Mouse (Mus musculus): ENCODE measurements around the gene Cyp2c66. TPM values are rescaled to one million over a fixed set of nuclear protein-coding genes. Genes with fewer than 3 reads are reported as not detected.
"Not testable (repeated sequence)": the region's sequence is repeated elsewhere in the genome, so short reads cannot be mapped to it uniquely, and the experiment has no call there.

The Cyp2c66 gene
- not detected in 2 replicates for polyA plus RNA-seq (2014; fragmentation: Nextera tagmentation; extraction: Ambion mirVana)

- H3K4me1 ChIP-seq (ENCODE audit: control insufficient read depth, insufficient read depth, low read length), result no peaks in the 10 kb centered on the region
- ATAC-seq (ENCODE audit: low FRiP score), result no peak
Measured at GRCm38 (mm10) chr19:39113644-39114043, at the start of gene Cyp2c66. TSS of gene Cyp2c66 (plus strand) at chr19:39113898.

GRCm38 (mm10) chr19:39098779-39099178, 14.9 kb upstream of the Cyp2c66 start:
- H3K36me3 ChIP-seq (ENCODE audit: control insufficient read depth, insufficient read depth, low read length); H3K27ac ChIP-seq (ENCODE audit: low read depth, low read length); H3K4me3 ChIP-seq (ENCODE audit: low read depth, low read length); DNase-seq (ENCODE audit: low spot score, missing footprints); H3K4me2 ChIP-seq; H3K4me1 ChIP-seq (ENCODE audit: control insufficient read depth, insufficient read depth, low read length); H3K27me3 ChIP-seq (ENCODE audit: control insufficient read depth, insufficient read depth, low read length); H3K9me3 ChIP-seq (ENCODE audit: control insufficient read depth, low read length); H3K9ac ChIP-seq (ENCODE audit: low read length); ATAC-seq (ENCODE audit: low FRiP score): not testable (repeated sequence)
- WGBS, result 64% methylated on average over 2 of the region's 2 CpGs

More at GRCm38 (mm10) chr19:39113644-39114043, at the start of gene Cyp2c66:
- Histone ChIP-seq H3K27me3 (ENCODE audit: control insufficient read depth, insufficient read depth, low read length) (no peaks in the 10 kb centered on the region), H3K4me3 (ENCODE audit: low read depth, low read length) (no peak within 1 kb of the TSS), H3K4me2 (no peak within 1 kb of the TSS), H3K36me3 (ENCODE audit: control insufficient read depth, insufficient read depth, low read length) (no peaks in the 10 kb centered on the region), H3K9me3 (ENCODE audit: control insufficient read depth, low read length) (no peaks in the 10 kb centered on the region), H3K27ac (ENCODE audit: low read depth, low read length) (no peak within 1 kb of the TSS), H3K9ac (ENCODE audit: low read length) (no peak within 1 kb of the TSS)
- 79% methylated on average over 1 of the region's 1 CpGs for WGBS
- DNase-seq (ENCODE audit: low spot score, missing footprints), result no peak

- 86% methylated on average over 19 of the region's 19 CpGs for WGBS
Measured at GRCm38 (mm10) chr19:39156836-39157235, 43.1 kb downstream of the Cyp2c66 start.

More at GRCm38 (mm10) chr19:39156836-39157235, 43.1 kb downstream of the Cyp2c66 start:
- H3K27me3 ChIP-seq (ENCODE audit: control insufficient read depth, insufficient read depth, low read length); ATAC-seq (ENCODE audit: low FRiP score); H3K4me2 ChIP-seq; H3K4me3 ChIP-seq (ENCODE audit: low read depth, low read length); H3K36me3 ChIP-seq (ENCODE audit: control insufficient read depth, insufficient read depth, low read length); H3K27ac ChIP-seq (ENCODE audit: low read depth, low read length); H3K9me3 ChIP-seq (ENCODE audit: control insufficient read depth, low read length); DNase-seq (ENCODE audit: low spot score, missing footprints); H3K4me1 ChIP-seq (ENCODE audit: control insufficient read depth, insufficient read depth, low read length); H3K9ac ChIP-seq (ENCODE audit: low read length): not testable (repeated sequence)

Other genes with a start within 250 kb of the Cyp2c66 start
- 94.3 and 95.7 TPM in 2 replicates for gene Hells, start 183.0 kb upstream of the Cyp2c66 start, polyA plus RNA-seq (2014; fragmentation: Nextera tagmentation; extraction: Ambion mirVana)
- gene Cyp2c55, start 106.9 kb upstream of the Cyp2c66 start, polyA plus RNA-seq (2014; fragmentation: Nextera tagmentation; extraction: Ambion mirVana), result 0.15 TPM in 1 of 2 replicates, not detected in the other
- gene Cyp2c65, start 52.9 kb upstream of the Cyp2c66 start, polyA plus RNA-seq (2014; fragmentation: Nextera tagmentation; extraction: Ambion mirVana), result not detected in 2 replicates
- not detected in 2 replicates for gene Cyp2c29, start 155.5 kb downstream of the Cyp2c66 start, polyA plus RNA-seq (2014; fragmentation: Nextera tagmentation; extraction: Ambion mirVana)